In the genomic region with DNA sequence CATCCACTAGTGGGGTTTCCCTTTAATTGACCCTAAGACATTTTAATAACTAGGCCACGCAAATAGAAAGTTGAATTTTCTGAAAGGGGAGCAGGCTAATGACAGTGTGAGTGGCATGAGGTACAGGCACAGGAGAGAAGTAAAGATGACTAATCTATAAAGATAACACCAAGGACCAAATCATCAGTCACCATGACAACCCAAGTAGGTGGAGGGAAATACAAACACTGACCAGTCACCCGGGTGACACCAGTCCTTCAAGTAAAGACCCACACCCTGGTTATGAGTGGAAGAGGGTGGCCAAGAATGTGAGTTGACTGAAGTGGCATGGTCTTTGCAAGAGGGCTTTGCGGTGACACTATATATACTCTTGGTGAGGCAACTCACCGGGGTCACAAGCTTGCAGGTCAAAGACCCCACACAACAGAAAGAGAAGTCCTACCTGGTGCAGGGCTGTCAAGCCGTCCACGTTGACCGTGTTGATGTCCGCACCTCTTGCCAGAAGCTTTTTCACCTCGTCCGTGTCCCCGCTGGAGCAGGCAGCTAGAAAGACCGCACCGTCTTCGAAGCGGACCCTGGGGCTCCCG, we compare ENCODE assay signal across 8 mouse cellular contexts. TPM values are rescaled to one million over a fixed set of nuclear protein-coding genes. Genes with fewer than 3 reads are reported as not detected.
DNase-seq lines count a peak whose midpoint lies in the region; ATAC-seq lines count a peak whose summit lies in the region.

No protein-coding gene starts in this region.

- H3K4me2 ChIP-seq in intestine, embryonic 14.5 days (ENCODE audit: low read length), result peak overlapping the region; percentile 61
- H3K4me2 ChIP-seq in midbrain, embryonic 15.5 days, result peak overlapping the region; percentile 70

- DNase-seq in cerebellum, adult 8-10 months, result no peak
- peak; percentile 8 for DNase-seq in thymus, postnatal 0 days (ENCODE audit: low spot score)
- no peak for DNase-seq in thymus, adult 18-20 months
- DNase-seq in intestine, embryonic 14.5 days (ENCODE audit: low spot score), result no peak
- no peak for DNase-seq in urinary bladder, adult 2 months (ENCODE audit: low spot score)

- 0 out of 2 replicates have a peak, but pooled peaks cover 4% of the 10 kb centered on the region for H3K36me3 ChIP-seq in intestine, embryonic 14.5 days (ENCODE audit: control insufficient read depth, insufficient read depth, low read length)
- no peaks in the 10 kb centered on the region for H3K36me3 ChIP-seq in midbrain, embryonic 15.5 days (replicated peaks)

- peaks cover 11% of the 10 kb centered on the region; the same call in 1 of the 2 replicates for H3K4me1 ChIP-seq in intestine, embryonic 14.5 days (replicated peaks; ENCODE audit: control insufficient read depth, insufficient read depth, low read length)
- peaks cover 14% of the 10 kb centered on the region for H3K4me1 ChIP-seq in midbrain, embryonic 15.5 days

- peak overlapping the region; percentile 77 for H3K27ac ChIP-seq in intestine, embryonic 14.5 days (ENCODE audit: low read depth)
- H3K27ac ChIP-seq in midbrain, embryonic 15.5 days, result peak overlapping the region; percentile 90

- H3K27me3 ChIP-seq in intestine, embryonic 14.5 days (replicated peaks; ENCODE audit: control insufficient read depth, insufficient read depth, low read length), result no peaks in the 10 kb centered on the region
- no peaks in the 10 kb centered on the region for H3K27me3 ChIP-seq in midbrain, embryonic 15.5 days (replicated peaks)

- WGBS in intestine, embryonic 14.5 days, result 3% methylated on average over 16 of the region's 16 CpGs
- 4% methylated on average over 16 of the region's 16 CpGs for WGBS in midbrain, embryonic 15.5 days

- H3K9ac ChIP-seq in intestine, embryonic 14.5 days (ENCODE audit: low read length), result peak overlapping the region; percentile 79
- H3K9ac ChIP-seq in midbrain, embryonic 15.5 days, result peak overlapping the region; percentile 82

- ATAC-seq in cerebellum, adult (ENCODE audit: insufficient number of reproducible peaks, low FRiP score, low TSS enrichment), result peak; percentile 23
- ATAC-seq in intestine, embryonic 14.5 days (replicated peaks; ENCODE audit: low FRiP score, low TSS enrichment, low read depth), result peak; percentile 41
- ATAC-seq in midbrain, embryonic 15.5 days (replicated peaks), result peak; percentile 65
- no peak for ATAC-seq in activated CD4-positive, CD25-positive, alpha-beta regulatory T cell, adult 4 months

- peak overlapping the region; percentile 64 for H3K4me3 ChIP-seq in intestine, embryonic 14.5 days (ENCODE audit: low read depth, low read length)
- H3K4me3 ChIP-seq in midbrain, embryonic 15.5 days, result peak overlapping the region; percentile 66

- no peaks in the 10 kb centered on the region for H3K9me3 ChIP-seq in intestine, embryonic 14.5 days (ENCODE audit: control insufficient read depth, low read length)
- no peaks in the 10 kb centered on the region for H3K9me3 ChIP-seq in midbrain, embryonic 15.5 days

RNA-seq across cellular contexts. Expression of gene Ppp1r12b, which starts 0.6 kb away (rescaled TPM):
- polyA plus RNA-seq in thymus, postnatal 0 days (2015; fragmentation: Nextera tagmentation; extraction: Ambion mirVana), result 4.5 and 7.0 TPM in 2 replicates
- 34.0 and 37.6 TPM in 2 replicates for polyA plus RNA-seq in intestine, embryonic 14.5 days (2014; fragmentation: Nextera tagmentation; extraction: Ambion mirVana)
- polyA plus RNA-seq in midbrain, embryonic 15.5 days (2015; fragmentation: Nextera tagmentation; extraction: Ambion mirVana), result 14.1 and 15.7 TPM in 2 replicates
- polyA plus RNA-seq in activated CD4-positive, CD25-positive, alpha-beta regulatory T cell, adult 4 months (2017; shearing (Covaris generic)), result 1 to 10 TPM; 2.7 to 2.8 TPM
- 96.4 and 178 TPM in 2 replicates for polyA plus RNA-seq in urinary bladder, adult 2 months (2012; rRNA removed)

RNA-seq across cellular contexts. Expression of gene Ube2t, which starts 7.2 kb away (rescaled TPM):
- 51.6 and 57.5 TPM in 2 replicates for polyA plus RNA-seq in thymus, postnatal 0 days (2015; fragmentation: Nextera tagmentation; extraction: Ambion mirVana)
- 32.9 and 36.8 TPM in 2 replicates for polyA plus RNA-seq in intestine, embryonic 14.5 days (2014; fragmentation: Nextera tagmentation; extraction: Ambion mirVana)
- polyA plus RNA-seq in midbrain, embryonic 15.5 days (2015; fragmentation: Nextera tagmentation; extraction: Ambion mirVana), result 10.4 and 11.9 TPM in 2 replicates
- 10 to 100 TPM; 15.9 to 18.1 TPM for polyA plus RNA-seq in activated CD4-positive, CD25-positive, alpha-beta regulatory T cell, adult 4 months (2017; shearing (Covaris generic))
- 2.3 and 3.5 TPM in 2 replicates for polyA plus RNA-seq in urinary bladder, adult 2 months (2012; rRNA removed)
